In genomic region chr2:4547003-4547662, GRCm38 (mm10) we compare ENCODE assay signal across 19 mouse cellular contexts.
DNase-seq lines count a peak whose midpoint lies in the region; ATAC-seq lines count a peak whose summit lies in the region.
"Had no signal": no experiment of that assay in that cellular context is flagged by ENCODE, and none has a peak within 500 bp of the region (broad histone marks: within the 10 kb centered on the region; RNA-seq: fewer than 3 reads in every experiment).

No protein-coding gene starts in this region.

- H3K27me3 ChIP-seq in embryonic facial prominence, embryonic 13.5 days, result no peaks in the 10 kb centered on the region
- H3K27me3 ChIP-seq in embryonic facial prominence, embryonic 10.5 days (replicated peaks; ENCODE audit: low read depth, poor library complexity, severe bottlenecking), result no peaks in the 10 kb centered on the region
- H3K27me3 ChIP-seq in embryonic facial prominence, embryonic 15.5 days, result no peaks in the 10 kb centered on the region
- H3K27me3 ChIP-seq in midbrain, embryonic 11.5 days (ENCODE audit: control insufficient read depth, insufficient read depth, low read length), result no peaks in the 10 kb centered on the region
- H3K27me3 ChIP-seq: midbrain, embryonic 12.5 days; stomach, embryonic 15.5 days had no signal

- DNase-seq in embryonic facial prominence, embryonic 10.5 days (ENCODE audit: low spot score), result no peak
- peak; percentile 67 for DNase-seq in kidney, adult 9 months
- DNase-seq in kidney, postnatal 4 days, result peak; percentile 51 to 67
- no peak for DNase-seq in lung, postnatal 36 days
- no peak for DNase-seq in adrenal gland, postnatal 10 days
- DNase-seq in midbrain, embryonic 11.5 days (ENCODE audit: low spot score, missing footprints), result no peak
- DNase-seq: adrenal gland, postnatal 25 days; cerebellum, adult 9-11 months; embryo, embryonic 11 days; gastrocnemius, postnatal 36 days; thymus, postnatal 14 days had no signal

- no peak overlapping the region for H3K9ac ChIP-seq in embryonic facial prominence, embryonic 13.5 days
- H3K9ac ChIP-seq in embryonic facial prominence, embryonic 15.5 days, result no peak overlapping the region
- no peak overlapping the region for H3K9ac ChIP-seq in midbrain, embryonic 11.5 days (ENCODE audit: low read length)
- H3K9ac ChIP-seq: liver, embryonic 14.5 days; midbrain, embryonic 12.5 days; stomach, embryonic 15.5 days had no signal

- peaks cover 38% of the 10 kb centered on the region for H3K4me1 ChIP-seq in embryonic facial prominence, embryonic 13.5 days
- H3K4me1 ChIP-seq in embryonic facial prominence, embryonic 10.5 days, result peaks cover 72% of the 10 kb centered on the region
- H3K4me1 ChIP-seq in embryonic facial prominence, embryonic 15.5 days, result peaks cover 37% of the 10 kb centered on the region
- peaks cover 27% of the 10 kb centered on the region for H3K4me1 ChIP-seq in midbrain, embryonic 11.5 days (ENCODE audit: control insufficient read depth, insufficient read depth, low read length)

- no peak overlapping the region for H3K4me2 ChIP-seq in embryonic facial prominence, embryonic 13.5 days
- H3K4me2 ChIP-seq in embryonic facial prominence, embryonic 15.5 days (replicated peaks), result no peak overlapping the region
- no peak overlapping the region for H3K4me2 ChIP-seq in midbrain, embryonic 11.5 days
- H3K4me2 ChIP-seq: heart, embryonic 11.5 days; midbrain, embryonic 12.5 days; stomach, embryonic 15.5 days had no signal

- peaks cover 68% of the 10 kb centered on the region for H3K36me3 ChIP-seq in embryonic facial prominence, embryonic 13.5 days
- H3K36me3 ChIP-seq in embryonic facial prominence, embryonic 10.5 days (replicated peaks), result peaks cover 78% of the 10 kb centered on the region
- H3K36me3 ChIP-seq in embryonic facial prominence, embryonic 15.5 days, result peaks cover 6% of the 10 kb centered on the region; the same call in 1 of the 2 replicates
- no peaks in the 10 kb centered on the region; the same call in 1 of the 2 replicates for H3K36me3 ChIP-seq in midbrain, embryonic 11.5 days (ENCODE audit: control insufficient read depth, insufficient read depth, low read length)
- H3K36me3 ChIP-seq: stomach, embryonic 15.5 days had no signal

- H3K27ac ChIP-seq in embryonic facial prominence, embryonic 13.5 days, result peak overlapping the region; percentile 29; the same call in 1 of the 2 replicates
- no peak overlapping the region for H3K27ac ChIP-seq in embryonic facial prominence, embryonic 10.5 days (replicated peaks)
- H3K27ac ChIP-seq in embryonic facial prominence, embryonic 15.5 days (replicated peaks), result no peak overlapping the region
- H3K27ac ChIP-seq in midbrain, embryonic 11.5 days (ENCODE audit: low read depth, low read length), result no peak overlapping the region
- H3K27ac ChIP-seq: hindbrain, postnatal 0 days; liver, embryonic 14.5 days; midbrain, embryonic 12.5 days; stomach, embryonic 15.5 days had no signal

- H3K4me3 ChIP-seq in embryonic facial prominence, embryonic 13.5 days, result no peak overlapping the region
- H3K4me3 ChIP-seq in embryonic facial prominence, embryonic 10.5 days, result no peak overlapping the region
- H3K4me3 ChIP-seq in embryonic facial prominence, embryonic 15.5 days (replicated peaks), result no peak overlapping the region
- H3K4me3 ChIP-seq in midbrain, embryonic 11.5 days (ENCODE audit: low read depth, low read length), result no peak overlapping the region
- H3K4me3 ChIP-seq: midbrain, embryonic 12.5 days; myocyte; stomach, embryonic 15.5 days had no signal

- peak; percentile 53; the same call in 1 of the 2 replicates for ATAC-seq in embryonic facial prominence, embryonic 13.5 days (ENCODE audit: insufficient number of reproducible peaks, insufficient read depth, low FRiP score, low TSS enrichment, low read depth)
- ATAC-seq in embryonic facial prominence, embryonic 15.5 days (ENCODE audit: insufficient number of reproducible peaks, low FRiP score, low TSS enrichment, low read depth), result peak; percentile 51; the same call in 1 of the 2 replicates
- no peak for ATAC-seq in midbrain, embryonic 11.5 days (ENCODE audit: low FRiP score)
- ATAC-seq: hindbrain, postnatal 0 days had no signal

- no peaks in the 10 kb centered on the region for H3K9me3 ChIP-seq in embryonic facial prominence, embryonic 13.5 days
- peaks cover 5% of the 10 kb centered on the region; the same call in 1 of the 2 replicates for H3K9me3 ChIP-seq in embryonic facial prominence, embryonic 10.5 days
- H3K9me3 ChIP-seq in embryonic facial prominence, embryonic 15.5 days (replicated peaks), result no peaks in the 10 kb centered on the region
- H3K9me3 ChIP-seq in midbrain, embryonic 11.5 days (ENCODE audit: control insufficient read depth, low read length), result no peaks in the 10 kb centered on the region
- H3K9me3 ChIP-seq: midbrain, embryonic 12.5 days; stomach, embryonic 15.5 days had no signal

- WGBS in embryonic facial prominence, embryonic 13.5 days, result 57% methylated on average over 5 of the region's 5 CpGs
- 63% methylated on average over 5 of the region's 5 CpGs for WGBS in embryonic facial prominence, embryonic 10.5 days
- WGBS in embryonic facial prominence, embryonic 15.5 days, result 51% methylated on average over 5 of the region's 5 CpGs
- 92% methylated on average over 5 of the region's 5 CpGs for WGBS in midbrain, embryonic 11.5 days

Comparison
In these comparisons a context has a peak if more than half of its experiments do, and no peak if none do; other contexts are left out.
1. DNase-seq: peak in kidney, adult 9 months (single experiment) and kidney, postnatal 4 days (2 of 2); none in embryonic facial prominence, embryonic 10.5 days (single experiment), lung, postnatal 36 days (single experiment), adrenal gland, postnatal 10 days (single experiment) and midbrain, embryonic 11.5 days (single experiment).